Mouse (Mus musculus) kidney, postnatal 4 days (tissue): Measurements from ENCODE around the gene Ctrl.
"Not testable (repeated sequence)": the region's sequence is repeated elsewhere in the genome, so short reads cannot be mapped to it uniquely, and the experiment has no call there.

Experiments
- DNase-seq, 2 experiments: peaks; one replicate each; pipeline ENCODE4 v3.0.0; 2021; ENCODE audit warnings: mixed read lengths in 2 of 2

Ctrl gene

GRCm38 (mm10) chr8:105933762-105934161, at the start of gene Ctrl:
Ctrl (minus strand) TSS chr8:105933862.
- DNase-seq, result no peak

DNA sequence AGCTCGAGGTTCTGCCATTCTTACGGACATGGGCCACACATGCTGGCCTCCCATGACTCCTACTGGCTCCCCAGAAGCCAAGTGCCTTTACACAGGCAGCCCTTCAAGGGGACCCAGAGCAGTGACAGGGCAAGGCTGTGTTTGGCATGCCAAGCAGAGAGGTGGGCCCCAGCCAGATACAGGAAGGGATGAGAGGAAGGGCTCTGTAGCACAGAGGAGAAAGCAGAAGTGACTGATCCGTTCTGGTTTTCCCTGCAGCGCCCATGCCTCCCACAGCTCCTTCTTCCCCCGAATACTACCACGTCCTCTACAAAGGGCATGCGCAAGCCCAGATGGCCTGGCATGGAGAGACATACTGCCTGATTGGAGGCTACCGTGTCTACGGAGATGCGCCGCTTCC, 49.7 kb upstream of the Ctrl start:
- DNase-seq, result not testable (repeated sequence)

GRCm38 (mm10) chr8:105981146-105981545, 47.5 kb upstream of the Ctrl start:
- no peak for DNase-seq

DNA sequence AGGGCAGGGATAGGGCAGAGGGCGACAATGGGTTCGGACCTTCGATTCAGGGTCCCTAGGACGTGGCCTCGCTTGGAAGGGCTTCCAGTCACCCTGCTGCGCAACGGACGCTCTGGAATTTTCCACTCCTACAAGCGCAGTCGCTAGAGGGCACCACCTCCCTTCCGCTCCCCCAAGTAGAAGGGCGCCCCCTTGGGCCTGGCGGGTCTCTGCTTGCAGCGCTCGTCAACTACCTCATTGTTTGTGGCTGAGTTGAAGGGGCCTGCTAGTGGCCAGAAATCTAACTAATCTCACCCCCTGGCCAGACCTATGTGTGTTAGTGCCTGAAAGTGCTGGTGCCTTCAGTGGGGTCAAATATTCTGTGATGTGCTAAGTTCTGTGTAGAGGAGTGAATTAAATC, 45.7 kb upstream of the Ctrl start, which contains the start of gene Dpep3:
Dpep3 (minus strand) TSS at position 105 of the 400 bp plus-strand sequence.
- DNase-seq, result peak in 1 of 2 experiments; percentile 13

- no peak for DNase-seq
Observed at GRCm38 (mm10) chr8:105975363-105975762, 41.7 kb upstream of the Ctrl start.

DNA sequence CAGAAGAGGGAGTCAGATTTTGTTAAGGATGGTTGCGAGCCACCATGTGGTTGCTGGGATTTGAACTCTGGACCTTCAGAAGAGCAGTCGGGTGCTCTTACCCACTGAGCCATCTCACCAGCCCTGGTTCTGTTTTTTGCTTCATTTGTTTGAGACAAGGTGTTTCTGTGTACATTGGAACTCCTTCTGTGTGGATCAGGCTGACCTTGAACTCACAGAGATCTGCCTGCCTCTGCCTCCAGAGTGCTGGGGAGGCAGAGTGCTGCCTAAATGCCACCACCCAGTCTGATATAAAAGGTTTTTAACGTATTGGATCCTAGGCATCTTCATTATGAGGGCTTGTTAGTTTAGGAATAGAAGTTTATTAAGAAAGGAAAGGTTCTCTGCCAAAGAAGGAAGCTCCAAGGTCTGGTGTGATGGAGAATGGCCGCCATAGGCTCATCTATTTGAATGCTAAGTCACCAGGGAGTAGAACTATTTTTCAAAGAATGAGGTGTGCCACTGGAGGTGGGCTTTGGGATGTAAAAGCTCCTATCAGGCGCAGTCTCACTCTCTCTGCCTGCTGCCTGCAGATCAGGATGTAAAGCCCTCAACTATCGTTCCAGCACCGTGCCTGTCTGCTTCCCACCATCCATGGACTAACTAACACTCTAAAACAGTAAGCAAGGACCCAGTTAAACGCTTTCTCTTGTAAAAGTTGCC, 37.5 kb upstream of the Ctrl start:
- DNase-seq, result no peak

GRCm38 (mm10) chr8:105969367-105969766, 35.7 kb upstream of the Ctrl start:
- DNase-seq, result no peak

- peak; percentile 75 to 80 for DNase-seq
Observed at GRCm38 (mm10) chr8:105966692-105967311, 33.1 kb upstream of the Ctrl start.

- DNase-seq, result peak; percentile 88 to 93
Observed at GRCm38 (mm10) chr8:105965905-105966341, 32.3 kb upstream of the Ctrl start, which contains the start of gene Slc12a4. Slc12a4 (minus strand) TSS chr8:105966097.

DNA sequence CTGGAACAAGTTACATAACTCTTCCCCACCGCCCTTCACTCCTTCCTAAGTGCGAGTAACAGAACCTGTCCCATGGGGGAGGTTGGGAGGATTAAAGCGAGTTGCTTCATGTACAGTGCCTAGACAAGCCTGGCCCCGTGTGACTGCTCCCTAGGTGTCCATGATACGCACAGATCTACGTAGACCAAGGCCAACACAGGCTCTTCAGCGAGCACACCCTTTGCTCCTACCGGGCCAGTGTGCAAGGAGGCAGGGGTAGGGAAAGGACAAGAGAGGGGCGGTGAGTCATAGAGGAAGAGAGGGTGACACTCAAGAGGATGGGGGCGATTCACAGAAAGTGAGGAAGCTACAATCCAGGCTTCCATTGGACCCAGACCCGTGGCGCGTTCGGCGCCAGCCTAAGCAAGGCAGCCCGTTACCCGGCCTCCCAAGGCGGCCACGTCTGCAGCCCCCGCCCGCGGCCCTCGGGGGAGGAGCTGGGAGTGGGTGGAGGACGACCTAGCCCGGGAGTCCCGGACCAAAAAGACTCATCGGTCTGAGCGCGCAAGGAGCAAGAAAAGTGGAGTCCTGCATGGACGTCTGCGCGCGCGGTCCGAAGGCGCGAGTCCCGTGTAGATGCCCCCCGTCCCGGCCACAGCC, 31.7 kb upstream of the Ctrl start:
- peak; percentile 71 to 79 for DNase-seq

GRCm38 (mm10) chr8:105964506-105965265, 31.0 kb upstream of the Ctrl start:
- no peak for DNase-seq

DNA sequence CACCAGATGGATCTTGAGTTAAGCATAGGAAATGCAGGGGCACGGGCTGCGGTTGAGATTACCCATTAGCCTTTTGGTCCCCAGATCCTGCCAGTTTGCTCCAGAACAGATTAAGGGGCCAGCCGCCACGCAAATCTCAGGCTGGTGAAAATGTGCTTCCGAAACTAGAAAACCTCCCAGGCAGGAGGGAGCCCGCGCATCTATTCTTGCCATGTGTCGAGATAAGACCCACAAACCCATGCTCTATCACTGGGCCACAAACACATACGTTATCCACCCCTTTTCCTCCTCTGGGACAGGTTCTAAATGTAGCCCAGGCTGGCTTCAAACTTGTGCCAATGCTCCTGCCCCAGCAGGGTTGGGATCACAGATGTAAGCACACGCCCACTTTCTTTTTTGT, 27.9 kb upstream of the Ctrl start:
- no peak for DNase-seq

DNA sequence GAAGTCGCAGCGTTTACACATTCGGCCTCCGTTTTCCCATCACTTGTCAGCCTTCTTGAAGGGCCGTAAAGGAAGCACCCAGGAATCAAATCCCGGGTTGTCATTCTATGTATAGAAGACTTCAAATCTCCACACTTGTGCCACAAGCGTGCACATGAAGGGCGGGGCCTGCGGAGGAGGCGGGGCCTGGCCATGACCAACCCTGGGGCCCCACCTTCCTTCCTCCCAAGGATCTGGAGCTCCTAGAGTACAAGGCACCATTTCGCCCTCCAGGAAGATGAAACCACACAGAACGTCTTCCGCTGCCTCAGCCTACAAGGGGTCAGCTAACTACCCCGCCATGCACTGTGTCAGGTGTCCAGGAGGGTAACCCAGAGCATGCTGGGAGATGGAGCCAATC, 27.4 kb upstream of the Ctrl start:
- no peak for DNase-seq

GRCm38 (mm10) chr8:105959350-105959749, 25.7 kb upstream of the Ctrl start:
- peak; percentile 58 to 73 for DNase-seq

GRCm38 (mm10) chr8:105957813-105958212, 24.2 kb upstream of the Ctrl start:
- peak; percentile 29 to 55 for DNase-seq

- no peak for DNase-seq
Observed at GRCm38 (mm10) chr8:105956556-105956955, 22.9 kb upstream of the Ctrl start.

GRCm38 (mm10) chr8:105951057-105951659, 17.5 kb upstream of the Ctrl start:
- peak; percentile 68 to 79 for DNase-seq

DNA sequence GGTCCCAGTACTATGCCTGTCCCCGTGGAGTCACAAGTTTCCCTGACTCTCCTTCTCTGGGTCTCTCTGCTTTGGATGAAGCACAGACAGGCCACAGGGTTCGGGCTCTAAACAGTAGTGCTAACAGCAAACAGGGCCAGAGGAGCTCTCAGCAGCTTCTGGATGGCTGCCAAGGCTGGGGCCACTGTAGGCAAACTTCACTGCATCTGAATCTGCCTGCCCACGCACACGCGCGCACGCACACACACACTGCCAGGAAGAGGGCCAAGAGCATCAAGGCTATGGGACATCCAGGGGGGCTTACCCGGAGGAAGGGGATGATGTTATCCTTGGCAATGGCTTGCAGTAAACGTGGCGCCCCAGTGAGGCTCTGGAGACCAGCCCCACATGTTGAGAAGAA, 15.7 kb upstream of the Ctrl start:
- peak; percentile 74 to 81 for DNase-seq

DNA sequence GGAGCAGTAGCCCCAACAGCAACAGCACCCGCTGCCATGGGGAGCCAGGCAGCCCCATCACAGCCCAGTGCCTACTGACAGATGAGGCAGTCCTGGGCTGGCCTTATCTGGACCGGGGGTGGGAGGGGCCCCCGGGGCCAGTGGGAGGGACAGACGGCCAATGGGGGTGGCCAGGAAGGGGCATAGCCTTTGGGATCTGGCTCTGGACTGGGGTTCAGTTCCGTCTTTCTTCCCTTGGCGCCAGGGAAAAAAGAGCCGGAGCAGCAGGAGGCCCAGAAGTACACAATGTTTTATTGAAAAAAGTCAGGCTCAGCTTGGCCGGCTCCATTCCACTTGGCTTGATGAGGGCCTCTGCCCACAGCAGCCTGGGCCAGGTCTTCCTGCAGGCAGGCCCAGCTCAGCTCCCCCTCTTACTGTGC, 9.7 kb upstream of the Ctrl start, which contains the start of gene Lcat:
Lcat (minus strand) TSS at position 62 of the 419 bp plus-strand sequence.
- no peak for DNase-seq

- no peak for DNase-seq
Observed at GRCm38 (mm10) chr8:105942542-105942941, 8.9 kb upstream of the Ctrl start.

GRCm38 (mm10) chr8:105942026-105942425, 8.4 kb upstream of the Ctrl start:
- DNase-seq, result no peak

- peak; percentile 33 to 54 for DNase-seq
Observed at GRCm38 (mm10) chr8:105938306-105938669, 4.6 kb upstream of the Ctrl start, which contains the start of gene Psmb10. Psmb10 (minus strand) TSS chr8:105938444.
